Mouse (Mus musculus) liver, embryonic 14.5 days (tissue): ENCODE results near the gene Spcs2. TPM values are rescaled to one million over a fixed set of nuclear protein-coding genes. Genes with fewer than 3 reads are reported as not detected.

ENCODE experiments used
- ATAC-seq: fragments of 200-750 bp; cut with Nextera tagmentation; 2 replicates; pipeline ENCODE4 v1.8.0; 2017; ENCODE audit warnings: moderate number of reproducible peaks, mild to moderate bottlenecking, moderate library complexity; ENCODE audit not compliant: insufficient read depth
- DNase-seq, 3 experiments: peaks; one replicate each; pipeline ENCODE4 v3.0.0-alpha.2; 2012 to 2013; ENCODE audit warnings: low read depth in 3 of 3, low spot score in 3 of 3
- H3K27ac ChIP-seq: fragments of 300-500 bp; sonication (generic); 2 replicates; pipeline ENCODE4 v1.5.1; 2014; ENCODE audit warnings: moderate library complexity, mild to moderate bottlenecking, control low read depth, inconsistent platforms
- H3K27me3 ChIP-seq: fragments of 300-500 bp; sonication (generic); 2 replicates; pipeline ENCODE4 v1.6.1; 2014; ENCODE audit warnings: mild to moderate bottlenecking, low read length, moderate library complexity; ENCODE audit not compliant: control insufficient read depth, insufficient read depth
- H3K36me3 ChIP-seq: fragments of 300-500 bp; sonication (generic); replicated peaks from 2 replicates; pipeline ENCODE4 v1.6.1; 2014; ENCODE audit warnings: low read depth; ENCODE audit not compliant: control insufficient read depth, insufficient read depth
- H3K4me1 ChIP-seq, 2 experiments: fragments of 200-500 bp in 1 of 2; fragments of 300-500 bp in 1 of 2; sonication (generic) in 1 of 2; replicated peaks; 2 replicates each; pipeline ENCODE4 v1.6.1; 2012 to 2014; ENCODE audit warnings: antibody characterized with exemption in 1 of 2, inconsistent platforms in 1 of 2, low read length in 1 of 2; ENCODE audit not compliant: control insufficient read depth in 2 of 2, insufficient read depth in 2 of 2
- H3K4me2 ChIP-seq: fragments of 300-500 bp; sonication (generic); 2 replicates; pipeline ENCODE4 v1.6.1; 2014; ENCODE audit warnings: low read depth, mild to moderate bottlenecking, control low read depth, moderate library complexity
- H3K4me3 ChIP-seq, 2 experiments: fragments of 200-500 bp in 1 of 2; fragments of 300-500 bp in 1 of 2; sonication (generic) in 1 of 2; 2 replicates each; pipeline ENCODE4 v1.5.1; 2012 to 2014; ENCODE audit warnings: low read depth in 2 of 2, low read length in 2 of 2, mild to moderate bottlenecking in 2 of 2, control low read depth in 1 of 2, inconsistent platforms in 1 of 2, moderate library complexity in 1 of 2; ENCODE audit not compliant: insufficient read depth in 1 of 2
- H3K9ac ChIP-seq: fragments of 300-500 bp; sonication (generic); replicated peaks from 2 replicates; pipeline ENCODE4 v1.6.1; 2014; ENCODE audit warnings: mild to moderate bottlenecking, control low read depth, moderate library complexity
- H3K9me3 ChIP-seq: fragments of 300-500 bp; sonication (generic); 2 replicates; pipeline ENCODE4 v1.6.1; 2016; ENCODE audit warnings: low read length, mixed read lengths; ENCODE audit not compliant: control insufficient read depth
- CTCF ChIP-seq: IDR thresholded peaks from 2 replicates; pipeline ENCODE4 v1.5.1; 2016; ENCODE audit warnings: antibody characterized with exemption, low read depth, control low read depth
- EP300 ChIP-seq: IDR thresholded peaks from 2 replicates; pipeline ENCODE4 v1.6.1; 2016; ENCODE audit warnings: antibody characterized with exemption, low read depth
- WGBS: fragments of 180-500 bp; shearing (Covaris S2); extraction: QIAGEN DNeasy Blood & Tissue Kit; methylation state at CpG from one replicate; pipeline ENCODE4 v1.1.7; 2014; ENCODE audit not compliant: insufficient replicate concordance; 5-methylcytosine and 5-hydroxymethylcytosine counted together
- polyA plus RNA-seq, 2 experiments: library from polyadenylated mRNA; depleted of rRNA in 1 of 2; stranded (reverse) in 1 of 2; unstranded in 1 of 2; fragments of >200 nt; fragmentation: Nextera tagmentation in 1 of 2; extraction: Ambion mirVana in 1 of 2; gene quantifications; 2 replicates each; pipeline versions ENCODE4 v1.2.1 to v1.2.3; 2012 to 2014

The Spcs2 gene
- polyA plus RNA-seq, 2 experiments = 44.5 to 171 TPM

- DNase-seq (peak in 1 of 3 experiments; percentile 31), ATAC-seq (no peak)
- no peaks in the 10 kb centered on the region for H3K9me3 ChIP-seq
- H3K4me3 ChIP-seq = no peak overlapping the region
- H3K4me1 ChIP-seq = peaks cover 15% of the 10 kb centered on the region in 2 experiments
- H3K4me2 ChIP-seq = no peak overlapping the region
- H3K27ac ChIP-seq = no peak overlapping the region
- no peaks in the 10 kb centered on the region for H3K36me3 ChIP-seq
- TF ChIP-seq CTCF (no peak), EP300 (no peak)
- H3K27me3 ChIP-seq = no peaks in the 10 kb centered on the region
- 14% methylated on average over 17 of the region's 17 CpGs for WGBS
- no peak overlapping the region for H3K9ac ChIP-seq
Measured at GRCm38 (mm10) chr7:99795192-99795981, 67.9 kb downstream of the Spcs2 start.

GRCm38 (mm10) chr7:99794096-99794495 is 69.2 kb downstream of the Spcs2 start:
- no peak for TF ChIP-seq EP300
- no peak for TF ChIP-seq CTCF
- H3K36me3 ChIP-seq = no peaks in the 10 kb centered on the region
- H3K9me3 ChIP-seq = no peaks in the 10 kb centered on the region
- H3K9ac ChIP-seq = no peak overlapping the region
- H3K4me1 ChIP-seq = peaks cover 7% of the 10 kb centered on the region in 2 experiments
- no peak overlapping the region for H3K4me2 ChIP-seq
- H3K27me3 ChIP-seq = no peaks in the 10 kb centered on the region
- DNase-seq (no peak), ATAC-seq (no peak)
- H3K4me3 ChIP-seq = no peak overlapping the region
- no peak overlapping the region for H3K27ac ChIP-seq
- 44% methylated on average over 2 of the region's 2 CpGs for WGBS

DNA sequence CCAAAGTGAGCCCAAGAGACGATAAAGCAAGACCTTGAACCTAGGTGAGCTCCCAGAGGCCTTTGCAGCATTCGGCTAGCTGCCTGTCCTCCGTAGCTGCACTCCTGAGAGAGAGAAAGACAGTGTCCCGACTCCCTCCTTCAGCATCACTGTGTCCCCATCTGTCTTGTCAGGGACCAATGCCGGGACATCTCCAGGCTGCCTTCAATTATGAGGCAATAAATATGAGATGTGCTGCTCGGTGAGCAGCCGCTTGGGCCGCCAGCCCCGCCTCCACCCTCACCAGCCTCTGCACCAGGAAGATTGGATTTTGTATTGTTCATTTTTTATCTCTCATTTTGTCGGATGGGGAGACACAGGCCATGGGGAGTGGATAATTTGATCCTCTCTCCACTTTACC is 72.4 kb downstream of the Spcs2 start:
- 69% methylated on average over 10 of the region's 10 CpGs for WGBS
- no peak overlapping the region for H3K4me3 ChIP-seq
- ATAC-seq = no peak

GRCm38 (mm10) chr7:99788563-99788962 is 74.7 kb downstream of the Spcs2 start:
- no peak overlapping the region for H3K4me3 ChIP-seq
- no peak overlapping the region for H3K9ac ChIP-seq
- H3K27ac ChIP-seq = no peak overlapping the region
- TF ChIP-seq EP300 = no peak
- no peak for TF ChIP-seq CTCF
- H3K4me1 ChIP-seq = no peaks in the 10 kb centered on the region
- no peaks in the 10 kb centered on the region for H3K27me3 ChIP-seq
- H3K9me3 ChIP-seq = no peaks in the 10 kb centered on the region
- H3K36me3 ChIP-seq = no peaks in the 10 kb centered on the region
- 46% methylated on average over 5 of the region's 5 CpGs for WGBS
- H3K4me2 ChIP-seq = no peak overlapping the region
- no peak for ATAC-seq
- DNase-seq = no peak

More for the DNA sequence above, 72.4 kb downstream of the Spcs2 start:
- H3K27me3 ChIP-seq = no peaks in the 10 kb centered on the region
- H3K9ac ChIP-seq = no peak overlapping the region
- no peak for TF ChIP-seq CTCF
- TF ChIP-seq EP300 = no peak
- no peaks in the 10 kb centered on the region; a peak in 1 of 4 replicates for H3K4me1 ChIP-seq
- H3K36me3 ChIP-seq = no peaks in the 10 kb centered on the region
- H3K4me2 ChIP-seq = no peak overlapping the region
- no peak for DNase-seq
- H3K27ac ChIP-seq = no peak overlapping the region
- no peaks in the 10 kb centered on the region for H3K9me3 ChIP-seq

GRCm38 (mm10) chr7:99787935-99788334 is 75.3 kb downstream of the Spcs2 start:
- H3K4me1 ChIP-seq = no peaks in the 10 kb centered on the region
- no peaks in the 10 kb centered on the region for H3K36me3 ChIP-seq
- ATAC-seq (no peak), DNase-seq (no peak)
- TF ChIP-seq EP300 (no peak), CTCF (no peak)
- H3K27me3 ChIP-seq = no peaks in the 10 kb centered on the region
- no peak overlapping the region for H3K27ac ChIP-seq
- no peaks in the 10 kb centered on the region for H3K9me3 ChIP-seq
- H3K4me3 ChIP-seq = no peak overlapping the region
- H3K9ac ChIP-seq = no peak overlapping the region
- no peak overlapping the region for H3K4me2 ChIP-seq
- WGBS = 54% methylated on average over 2 of the region's 2 CpGs

Other genes with a start within 250 kb of the Spcs2 start
- 0.12 and 0.13 TPM in 2 replicates for gene Tpbgl, start 236.4 kb downstream of the Spcs2 start, polyA plus RNA-seq (2012; rRNA removed)
- 0.14 and 0.24 TPM in 2 replicates for gene Tpbgl, start 236.4 kb downstream of the Spcs2 start, polyA plus RNA-seq (2014; fragmentation: Nextera tagmentation; extraction: Ambion mirVana)
- 0.08 and 0.12 TPM in 2 replicates for gene Slco2b1, start 152.1 kb downstream of the Spcs2 start, polyA plus RNA-seq (2012; rRNA removed)
- 0.11 and 0.13 TPM in 2 replicates for gene Slco2b1, start 152.1 kb downstream of the Spcs2 start, polyA plus RNA-seq (2014; fragmentation: Nextera tagmentation; extraction: Ambion mirVana)
- gene Olfr520, start 133.2 kb downstream of the Spcs2 start, polyA plus RNA-seq (2012; rRNA removed) = not detected in 2 replicates
- not detected in 2 replicates for gene Olfr520, start 133.2 kb downstream of the Spcs2 start, polyA plus RNA-seq (2014; fragmentation: Nextera tagmentation; extraction: Ambion mirVana)
- not detected in 2 replicates for gene Olfr521, start 100.0 kb downstream of the Spcs2 start, polyA plus RNA-seq (2012; rRNA removed)
- not detected in 2 replicates for gene Olfr521, start 100.0 kb downstream of the Spcs2 start, polyA plus RNA-seq (2014; fragmentation: Nextera tagmentation; extraction: Ambion mirVana)
- gene Neu3, start 35.0 kb downstream of the Spcs2 start, polyA plus RNA-seq (2012; rRNA removed) = 3.5 and 4.1 TPM in 2 replicates
- 2.9 and 3.2 TPM in 2 replicates for gene Neu3, start 35.0 kb downstream of the Spcs2 start, polyA plus RNA-seq (2014; fragmentation: Nextera tagmentation; extraction: Ambion mirVana)
- not detected in 2 replicates for gene Xrra1, start 4.3 kb downstream of the Spcs2 start, polyA plus RNA-seq (2012; rRNA removed)
- 0.08 TPM in 1 of 2 replicates, not detected in the other for gene Xrra1, start 4.3 kb downstream of the Spcs2 start, polyA plus RNA-seq (2014; fragmentation: Nextera tagmentation; extraction: Ambion mirVana)
- gene Rnf169, start 117.0 kb upstream of the Spcs2 start, polyA plus RNA-seq (2012; rRNA removed) = 1.5 and 2.2 TPM in 2 replicates
- gene Rnf169, start 117.0 kb upstream of the Spcs2 start, polyA plus RNA-seq (2014; fragmentation: Nextera tagmentation; extraction: Ambion mirVana) = 1.5 and 1.6 TPM in 2 replicates
- gene Chrdl2, start 142.7 kb upstream of the Spcs2 start, polyA plus RNA-seq (2012; rRNA removed) = 0.02 TPM in 2 replicates
- not detected in 2 replicates for gene Chrdl2, start 142.7 kb upstream of the Spcs2 start, polyA plus RNA-seq (2014; fragmentation: Nextera tagmentation; extraction: Ambion mirVana)